Mouse (Mus musculus) cerebellum, adult 8-10 months (tissue): ENCODE data around the gene Ing3.

Source experiments
- DNase-seq: peaks from one replicate; pipeline ENCODE4 v3.0.0; 2022

Ing3 gene

GRCm38 (mm10) chr6:21993070-21993469 lies 43.7 kb downstream of the Ing3 start:
- DNase-seq, result no peak

GRCm38 (mm10) chr6:21998131-21998530 lies 48.8 kb downstream of the Ing3 start:
- no peak for DNase-seq

GRCm38 (mm10) chr6:21999025-21999424 lies 49.7 kb downstream of the Ing3 start:
- no peak for DNase-seq

GRCm38 (mm10) chr6:22000086-22000485 lies 50.7 kb downstream of the Ing3 start:
- no peak for DNase-seq

- DNase-seq, result no peak
Measured at GRCm38 (mm10) chr6:22000881-22001280, 51.5 kb downstream of the Ing3 start.

GRCm38 (mm10) chr6:22001284-22001916 lies 52.0 kb downstream of the Ing3 start:
- DNase-seq, result no peak

GRCm38 (mm10) chr6:22002521-22003199 lies 53.3 kb downstream of the Ing3 start:
- DNase-seq, result no peak

- DNase-seq, result no peak
Measured at GRCm38 (mm10) chr6:22003200-22003587, 53.8 kb downstream of the Ing3 start.

- no peak for DNase-seq
Measured at GRCm38 (mm10) chr6:22003959-22004543, 54.7 kb downstream of the Ing3 start.

GRCm38 (mm10) chr6:22008346-22008745 lies 59.0 kb downstream of the Ing3 start:
- no peak for DNase-seq

- no peak for DNase-seq
Measured at GRCm38 (mm10) chr6:22010258-22010657, 60.9 kb downstream of the Ing3 start.

GRCm38 (mm10) chr6:22010761-22011281 lies 61.5 kb downstream of the Ing3 start:
- no peak for DNase-seq

- DNase-seq, result no peak
Measured at GRCm38 (mm10) chr6:22011546-22011945, 62.2 kb downstream of the Ing3 start.

- DNase-seq, result no peak
Measured at GRCm38 (mm10) chr6:22012099-22012498, 62.7 kb downstream of the Ing3 start.

- DNase-seq, result no peak
Measured at GRCm38 (mm10) chr6:22012501-22012900, 63.1 kb downstream of the Ing3 start.

- DNase-seq, result no peak
Measured at GRCm38 (mm10) chr6:22013394-22013793, 64.0 kb downstream of the Ing3 start.

GRCm38 (mm10) chr6:22014291-22014911 lies 65.0 kb downstream of the Ing3 start:
- DNase-seq, result no peak

- no peak for DNase-seq
Measured at GRCm38 (mm10) chr6:22017631-22018030, 68.3 kb downstream of the Ing3 start.

- no peak for DNase-seq
Measured at GRCm38 (mm10) chr6:22018768-22019445, 69.5 kb downstream of the Ing3 start.

- no peak for DNase-seq
Measured at GRCm38 (mm10) chr6:22019637-22020036, 70.3 kb downstream of the Ing3 start.

GRCm38 (mm10) chr6:22020696-22021095 lies 71.3 kb downstream of the Ing3 start:
- DNase-seq, result no peak

- DNase-seq, result no peak
Measured at GRCm38 (mm10) chr6:22021315-22021714, 71.9 kb downstream of the Ing3 start.

- no peak for DNase-seq
Measured at GRCm38 (mm10) chr6:22024168-22024567, 74.8 kb downstream of the Ing3 start.
